Mouse (Mus musculus): ENCODE results near the gene Add3.

DNA sequence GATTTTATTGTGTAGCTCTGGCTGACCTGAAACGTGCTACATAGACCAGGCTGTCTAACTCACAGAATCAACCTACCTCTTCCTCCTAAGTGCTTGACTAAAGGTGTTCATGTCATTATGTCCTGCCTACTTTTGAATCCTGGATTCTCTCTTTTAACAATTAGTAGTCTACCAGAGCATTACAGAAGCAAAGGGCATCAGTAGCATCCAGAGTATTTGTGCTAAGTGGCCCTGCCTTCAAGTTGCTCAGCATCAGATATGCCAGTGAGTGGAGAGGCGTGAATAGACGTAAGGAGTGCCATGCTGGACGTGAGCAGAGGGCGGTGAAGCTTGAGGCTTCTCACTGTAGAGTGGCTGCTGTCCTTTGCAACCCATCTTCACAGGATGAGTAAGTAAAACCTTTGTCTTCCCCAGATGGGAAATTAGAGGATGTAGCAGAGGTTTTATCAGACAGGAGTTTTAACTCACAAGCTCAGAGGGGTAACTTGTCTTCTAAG is 48.5 kb downstream of the Add3 start:
- no peak for TF ChIP-seq CTCF (IDR thresholded peaks at IDR 0.05; ENCODE audit: low read depth, low read length)
- no peak for TF ChIP-seq POLR2A (IDR thresholded peaks at IDR 0.05; ENCODE audit: borderline replicate concordance, low read depth, low read length)
